8 mouse cellular contexts compared by ENCODE assay signal in genomic region chr3:97767041-97767770, GRCm38 (mm10).
DNase-seq lines count a peak whose midpoint lies in the region; ATAC-seq and TF ChIP-seq lines count a peak whose summit lies in the region.

No protein-coding gene starts in this region.

- peak overlapping the region; percentile 75 for H3K9ac ChIP-seq in forebrain, embryonic 13.5 days
- H3K9ac ChIP-seq in intestine, postnatal 0 days (ENCODE audit: low read depth, low read length): peak overlapping the region; percentile 49

- no peak for TF ChIP-seq CTCF in intestine, postnatal 0 days (IDR thresholded peaks at IDR 0.05; ENCODE audit: low read depth)
- no peak for TF ChIP-seq CTCF in thymus, adult 2 months (IDR thresholded peaks at IDR 0.05; ENCODE audit: borderline replicate concordance, control insufficient read depth, extremely low read depth, insufficient read depth, low read length, poor library complexity)

- no peak for ATAC-seq in forebrain, embryonic 13.5 days
- no peak; the same call in 1 of the 2 replicates for ATAC-seq in intestine, postnatal 0 days

- no peaks in the 10 kb centered on the region for H3K9me3 ChIP-seq in forebrain, embryonic 13.5 days (replicated peaks)
- no peaks in the 10 kb centered on the region for H3K9me3 ChIP-seq in intestine, postnatal 0 days (ENCODE audit: control insufficient read depth)

- no peaks in the 10 kb centered on the region for H3K27me3 ChIP-seq in forebrain, embryonic 13.5 days
- H3K27me3 ChIP-seq in intestine, postnatal 0 days (replicated peaks; ENCODE audit: control insufficient read depth, insufficient read depth, low read length): no peaks in the 10 kb centered on the region
- no peaks in the 10 kb centered on the region for H3K27me3 ChIP-seq in thymus, adult 2 months (ENCODE audit: control insufficient read depth, insufficient read depth, low read length)

- DNase-seq in left cerebral cortex, postnatal 36 days (ENCODE audit: low spot score in 2 of 2): peak; percentile 23 to 25
- DNase-seq in left cerebral cortex, adult 11 months (ENCODE audit: low spot score): no peak
- peak; percentile 81 for DNase-seq in MEL-GATA-1-ER (ENCODE audit: extremely low read depth, low read depth)
- peak; percentile 30 for DNase-seq in mesoderm, embryonic 11.5 days (ENCODE audit: low read depth, low spot score)
- DNase-seq in thymus, adult 2 months: peak; percentile 24
- DNase-seq in testis, postnatal 14 days (ENCODE audit: low spot score): no peak

- WGBS in forebrain, embryonic 13.5 days: 5% methylated on average over 40 of the region's 40 CpGs
- under 1% methylated on average over 40 of the region's 40 CpGs for WGBS in intestine, postnatal 0 days
- 8% methylated on average over 40 of the region's 40 CpGs for WGBS in thymus, adult 2 months

- peak overlapping the region; percentile 95 for H3K27ac ChIP-seq in forebrain, embryonic 13.5 days
- peak overlapping the region; percentile 77 for H3K27ac ChIP-seq in intestine, postnatal 0 days (ENCODE audit: low read depth, low read length)
- H3K27ac ChIP-seq in thymus, adult 2 months (ENCODE audit: control insufficient read depth, insufficient read depth, low read length): no peak overlapping the region

- H3K36me3 ChIP-seq in forebrain, embryonic 13.5 days (ENCODE audit: poor library complexity, severe bottlenecking): 0 out of 2 replicates have a peak, but pooled peaks cover 1% of the 10 kb centered on the region
- no peaks in the 10 kb centered on the region for H3K36me3 ChIP-seq in intestine, postnatal 0 days (ENCODE audit: control insufficient read depth, insufficient read depth)
- H3K36me3 ChIP-seq in thymus, adult 2 months (ENCODE audit: control insufficient read depth, insufficient read depth, low read length): no peaks in the 10 kb centered on the region

- TF ChIP-seq POLR2A in thymus, adult 2 months (IDR thresholded peaks at IDR 0.05; ENCODE audit: control insufficient read depth, extremely low read depth, insufficient read depth, low read length, poor library complexity): no peak; the same call in 1 of the 2 replicates

- intact Hi-C loops in left cerebral cortex, postnatal 36 days (cut with DNase I): loop anchor here (5.0 kb wide), 3 partner anchors 85 to 120 kb away; partner anchors contain the start of gene Pde4dip

- peaks cover 41% of the 10 kb centered on the region for H3K4me1 ChIP-seq in forebrain, embryonic 13.5 days
- H3K4me1 ChIP-seq in intestine, postnatal 0 days (replicated peaks; ENCODE audit: control insufficient read depth, insufficient read depth, low read length): no peaks in the 10 kb centered on the region
- H3K4me1 ChIP-seq in thymus, adult 2 months (replicated peaks; ENCODE audit: control insufficient read depth, insufficient read depth, low read length): peaks cover 13% of the 10 kb centered on the region

- H3K4me3 ChIP-seq in forebrain, embryonic 13.5 days: peak overlapping the region; percentile 63
- peak overlapping the region; percentile 71 for H3K4me3 ChIP-seq in intestine, postnatal 0 days (ENCODE audit: low read depth, low read length)
- peak overlapping the region; percentile 77 for H3K4me3 ChIP-seq in thymus, adult 2 months (ENCODE audit: control insufficient read depth, insufficient read depth, low read length)

- H3K4me2 ChIP-seq in forebrain, embryonic 13.5 days: peak overlapping the region; percentile 82
- H3K4me2 ChIP-seq in intestine, postnatal 0 days (replicated peaks; ENCODE audit: low read depth): peak overlapping the region; percentile 78

Comparison
In these comparisons a context has a peak if more than half of its experiments do, and no peak if none do; other contexts are left out.
1. DNase-seq: peak in left cerebral cortex, postnatal 36 days (2 of 2), MEL-GATA-1-ER (single experiment), mesoderm, embryonic 11.5 days (single experiment) and thymus, adult 2 months (single experiment); none in left cerebral cortex, adult 11 months (single experiment) and testis, postnatal 14 days (single experiment).
2. Peak in every context shown above with its lines, with median percentiles within 50 percentile points of each other: H3K4me3 ChIP-seq.